8 mouse cellular contexts compared by ENCODE assay signal in the genomic region with DNA sequence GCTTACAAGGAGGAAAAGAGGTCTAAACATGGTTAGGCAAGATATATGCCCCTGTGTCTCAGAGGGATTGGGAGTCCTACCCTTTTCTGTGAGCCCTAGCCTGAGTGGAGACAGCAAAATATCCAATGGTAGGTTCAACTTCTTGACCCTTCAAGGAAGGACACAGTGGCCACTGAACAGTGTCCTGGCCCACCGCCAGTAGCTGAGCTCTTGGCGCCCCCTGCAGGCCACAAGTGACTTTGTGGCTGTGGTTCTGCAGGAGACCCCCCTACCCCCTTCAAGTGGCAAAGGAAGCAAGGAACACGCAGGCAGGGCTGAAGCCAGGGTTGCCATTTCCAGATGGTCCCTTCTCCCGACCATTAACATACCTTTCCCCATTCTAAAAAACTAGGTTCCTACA. TPM values are rescaled to one million over a fixed set of nuclear protein-coding genes. Genes with fewer than 3 reads are reported as not detected.
DNase-seq lines count a peak whose midpoint lies in the region; ATAC-seq and TF ChIP-seq lines count a peak whose summit lies in the region.

No protein-coding gene starts in this region.

- H3K4me3 ChIP-seq in forebrain, embryonic 11.5 days (ENCODE audit: low read depth, low read length), result no peak overlapping the region
- H3K4me3 ChIP-seq in forebrain, embryonic 13.5 days, result no peak overlapping the region
- H3K4me3 ChIP-seq in thymus, adult 2 months (ENCODE audit: control insufficient read depth, insufficient read depth, low read length), result no peak overlapping the region

- H3K9me3 ChIP-seq in forebrain, embryonic 11.5 days (ENCODE audit: control insufficient read depth, low read length), result no peaks in the 10 kb centered on the region
- H3K9me3 ChIP-seq in forebrain, embryonic 13.5 days (replicated peaks), result no peaks in the 10 kb centered on the region

- peak; percentile 86 for TF ChIP-seq CTCF in thymus, adult 2 months (IDR thresholded peaks at IDR 0.05; ENCODE audit: borderline replicate concordance, control insufficient read depth, extremely low read depth, insufficient read depth, low read length, poor library complexity)

- peaks cover 5% of the 10 kb centered on the region; the same call in 1 of the 2 replicates for H3K4me1 ChIP-seq in forebrain, embryonic 11.5 days (replicated peaks; ENCODE audit: control insufficient read depth, insufficient read depth, low read length)
- peaks cover 4% of the 10 kb centered on the region; the same call in 1 of the 2 replicates for H3K4me1 ChIP-seq in forebrain, embryonic 13.5 days
- H3K4me1 ChIP-seq in thymus, adult 2 months (replicated peaks; ENCODE audit: control insufficient read depth, insufficient read depth, low read length), result no peaks in the 10 kb centered on the region

- no peaks in the 10 kb centered on the region for H3K36me3 ChIP-seq in forebrain, embryonic 11.5 days (ENCODE audit: control insufficient read depth, insufficient read depth, low read length)
- H3K36me3 ChIP-seq in forebrain, embryonic 13.5 days (ENCODE audit: poor library complexity, severe bottlenecking), result no peaks in the 10 kb centered on the region
- H3K36me3 ChIP-seq in thymus, adult 2 months (ENCODE audit: control insufficient read depth, insufficient read depth, low read length), result no peaks in the 10 kb centered on the region

- peak; percentile 82 for DNase-seq in forebrain, embryonic 11.5 days (ENCODE audit: low spot score)
- peak; percentile 39 for DNase-seq in thymus, adult 2 months
- DNase-seq in thymus, adult 18-20 months, result no peak
- peak; percentile 84 for DNase-seq in embryo, embryonic 11 days
- DNase-seq in kidney, adult 9 months, result peak; percentile 62
- DNase-seq in layer of hippocampus, postnatal 36 days, result no peak

- H3K9ac ChIP-seq in forebrain, embryonic 11.5 days (ENCODE audit: low read length), result no peak overlapping the region
- no peak overlapping the region for H3K9ac ChIP-seq in forebrain, embryonic 13.5 days

- no peak for TF ChIP-seq POLR2A in thymus, adult 2 months (IDR thresholded peaks at IDR 0.05; ENCODE audit: control insufficient read depth, extremely low read depth, insufficient read depth, low read length, poor library complexity)

- WGBS in forebrain, embryonic 11.5 days, result 7% methylated on average over 4 of the region's 4 CpGs
- WGBS in forebrain, embryonic 13.5 days, result 5% methylated on average over 4 of the region's 4 CpGs
- WGBS in thymus, adult 2 months, result 4% methylated on average over 4 of the region's 4 CpGs

- H3K27ac ChIP-seq in forebrain, embryonic 11.5 days (ENCODE audit: low read depth, low read length), result no peak overlapping the region
- H3K27ac ChIP-seq in forebrain, embryonic 13.5 days, result no peak overlapping the region
- H3K27ac ChIP-seq in thymus, adult 2 months (ENCODE audit: control insufficient read depth, insufficient read depth, low read length), result no peak overlapping the region

- H3K27me3 ChIP-seq in forebrain, embryonic 11.5 days (ENCODE audit: control insufficient read depth, insufficient read depth, low read length), result peaks cover 4% of the 10 kb centered on the region; the same call in 1 of the 2 replicates
- peaks cover 21% of the 10 kb centered on the region for H3K27me3 ChIP-seq in forebrain, embryonic 13.5 days
- H3K27me3 ChIP-seq in thymus, adult 2 months (ENCODE audit: control insufficient read depth, insufficient read depth, low read length), result no peaks in the 10 kb centered on the region

- H3K4me2 ChIP-seq in forebrain, embryonic 11.5 days (ENCODE audit: low read depth, low read length, severe bottlenecking), result no peak overlapping the region
- no peak overlapping the region for H3K4me2 ChIP-seq in forebrain, embryonic 13.5 days

- ATAC-seq in forebrain, embryonic 11.5 days (replicated peaks; ENCODE audit: low FRiP score), result no peak
- no peak for ATAC-seq in forebrain, embryonic 13.5 days
- peak; percentile 37; the same call in 1 of the 2 replicates for ATAC-seq in megakaryocyte progenitor cell, adult 5-6 weeks (replicated peaks; ENCODE audit: poor library complexity)

RNA-seq across cellular contexts. Expression of gene Wnt4, which starts 10.5 kb away (rescaled TPM):
- polyA plus RNA-seq in forebrain, embryonic 11.5 days (2014; fragmentation: Nextera tagmentation; extraction: Ambion mirVana), result 1.5 and 1.9 TPM in 2 replicates
- 0.28 and 0.30 TPM in 2 replicates for polyA plus RNA-seq in forebrain, embryonic 13.5 days (2015; fragmentation: Nextera tagmentation; extraction: Ambion mirVana)
- 8.4 and 9.1 TPM in 2 replicates for polyA plus RNA-seq in thymus, adult 2 months (2012; rRNA removed)
- not detected in 2 replicates for total RNA-seq in megakaryocyte progenitor cell, adult 5-6 weeks (2015)
- not detected in 2 replicates for total RNA-seq in megakaryocyte progenitor cell, adult 5-6 weeks (2017)
- 1 to 10 TPM; 6.2 to 6.9 TPM for total RNA-seq in layer of hippocampus, postnatal 36 days (2021)

Comparison
In these comparisons a context has a peak if more than half of its experiments do, and no peak if none do; other contexts are left out.
1. DNase-seq: peak in forebrain, embryonic 11.5 days (single experiment), thymus, adult 2 months (single experiment), embryo, embryonic 11 days (single experiment) and kidney, adult 9 months (single experiment); none in thymus, adult 18-20 months (0 of 2) and layer of hippocampus, postnatal 36 days (0 of 2).